ENCODE assay signal across 9 mouse cellular contexts in the genomic region with DNA sequence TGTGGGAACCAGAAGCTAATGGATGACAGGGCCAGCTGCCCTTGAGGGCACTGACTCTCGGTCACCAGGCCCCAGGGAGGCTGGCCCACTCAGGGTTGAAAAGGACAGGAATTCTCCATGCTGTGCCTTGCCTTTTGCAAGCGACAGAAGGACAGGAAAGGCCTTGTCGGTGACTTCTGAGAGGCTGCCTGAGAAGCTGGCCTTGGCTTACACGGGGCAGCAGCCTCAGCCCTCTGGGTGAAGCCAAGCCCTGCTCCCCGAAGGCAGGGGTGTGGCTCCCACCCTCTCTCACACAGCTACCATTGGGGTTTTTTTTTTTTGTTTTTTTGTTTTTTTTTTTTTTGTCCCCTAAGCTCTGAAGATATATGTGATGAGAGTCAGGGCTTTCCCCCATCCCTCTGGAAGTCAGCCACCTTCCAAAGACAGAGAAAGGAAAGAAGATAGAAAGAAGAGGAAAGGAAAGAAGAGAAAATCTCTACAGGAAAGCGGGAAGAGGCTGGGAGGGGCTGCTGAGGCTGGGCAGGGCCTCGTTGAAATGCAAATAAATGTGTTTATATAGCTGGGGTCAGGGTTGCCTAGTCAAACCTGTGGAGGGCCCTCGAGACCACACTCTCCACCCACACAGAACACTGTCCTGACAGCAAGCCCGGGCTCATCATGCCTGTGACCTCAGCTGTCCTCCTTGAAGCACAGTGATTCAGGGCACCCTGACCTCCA. TPM values are rescaled to one million over a fixed set of nuclear protein-coding genes. Genes with fewer than 3 reads are reported as not detected.
A peak's percentile ranks its signal among the peaks of the same experiment; 100 is the strongest.
DNase-seq lines count a peak whose midpoint lies in the region; ATAC-seq lines count a peak whose summit lies in the region.
"Had no signal": no experiment of that assay in that cellular context is flagged by ENCODE, and none has a peak within 500 bp of the region (broad histone marks: within the 10 kb centered on the region; RNA-seq: fewer than 3 reads in every experiment).

No protein-coding gene starts in this region.

- DNase-seq in kidney, postnatal 10 days = peak; percentile 51
- DNase-seq in kidney, adult 11 months = no peak
- DNase-seq in adrenal gland, adult (ENCODE audit: inconsistent age in 2 of 2, low spot score in 1 of 2) = peak; percentile 87 to 94
- no peak for DNase-seq in frontal cortex, adult 2 months (ENCODE audit: extremely low spot score in 1 of 2, low spot score in 1 of 2)
- DNase-seq in ovary, postnatal 14 days (ENCODE audit: low spot score) = no peak
- no peak for DNase-seq in layer of hippocampus, adult 9-11 months

- no peaks in the 10 kb centered on the region for H3K9me3 ChIP-seq in forebrain, embryonic 16.5 days (ENCODE audit: control insufficient read depth, low read length)
- H3K9me3 ChIP-seq in neural tube, embryonic 12.5 days = no peaks in the 10 kb centered on the region
- H3K9me3 ChIP-seq: liver, embryonic 15.5 days had no signal

- H3K36me3 ChIP-seq in forebrain, embryonic 16.5 days (ENCODE audit: control insufficient read depth, insufficient read depth) = no peaks in the 10 kb centered on the region
- no peaks in the 10 kb centered on the region; the same call in none of the 2 replicates for H3K36me3 ChIP-seq in neural tube, embryonic 12.5 days
- H3K36me3 ChIP-seq: liver, embryonic 15.5 days had no signal

- 23% methylated on average over 9 of the region's 9 CpGs for WGBS in forebrain, embryonic 16.5 days
- WGBS in neural tube, embryonic 12.5 days = 3% methylated on average over 9 of the region's 9 CpGs

- H3K27ac ChIP-seq in forebrain, embryonic 16.5 days (ENCODE audit: low read length) = no peak overlapping the region; the same call in 1 of the 2 replicates
- H3K27ac ChIP-seq in neural tube, embryonic 12.5 days = peak overlapping the region; percentile 54
- H3K27ac ChIP-seq: liver, embryonic 15.5 days had no signal

- H3K9ac ChIP-seq in forebrain, embryonic 16.5 days (replicated peaks; ENCODE audit: low read depth, low read length) = peak overlapping the region; percentile 44; the same call in 1 of the 2 replicates
- H3K9ac ChIP-seq in neural tube, embryonic 12.5 days = peak overlapping the region; percentile 58
- H3K9ac ChIP-seq: liver, embryonic 15.5 days had no signal

- no peaks in the 10 kb centered on the region for H3K27me3 ChIP-seq in forebrain, embryonic 16.5 days (replicated peaks; ENCODE audit: control insufficient read depth, insufficient read depth, low read length)
- H3K27me3 ChIP-seq in neural tube, embryonic 12.5 days (replicated peaks) = no peaks in the 10 kb centered on the region

- ATAC-seq in forebrain, embryonic 16.5 days = no peak
- ATAC-seq in neural tube, embryonic 12.5 days (ENCODE audit: low FRiP score, low read depth) = no peak

- peak overlapping the region; percentile 21 for H3K4me3 ChIP-seq in forebrain, embryonic 16.5 days (replicated peaks; ENCODE audit: low read length)
- peak overlapping the region; percentile 93; the same call in 1 of the 2 replicates for H3K4me3 ChIP-seq in neural tube, embryonic 12.5 days
- H3K4me3 ChIP-seq: liver, embryonic 15.5 days had no signal

- H3K4me2 ChIP-seq in forebrain, embryonic 16.5 days (ENCODE audit: low read length) = peak overlapping the region; percentile 42
- H3K4me2 ChIP-seq in neural tube, embryonic 12.5 days (replicated peaks) = peak overlapping the region; percentile 83
- H3K4me2 ChIP-seq: liver, embryonic 15.5 days had no signal

- peaks cover 59% of the 10 kb centered on the region for H3K4me1 ChIP-seq in forebrain, embryonic 16.5 days (replicated peaks; ENCODE audit: control insufficient read depth, insufficient read depth, low read length)
- peaks cover 80% of the 10 kb centered on the region for H3K4me1 ChIP-seq in neural tube, embryonic 12.5 days

RNA-seq across cellular contexts. Expression of a gene that starts 3.6 kb away (rescaled TPM):
- 107 and 110 TPM in 2 replicates for polyA plus RNA-seq in forebrain, embryonic 16.5 days (2015; fragmentation: Nextera tagmentation; extraction: Ambion mirVana)
- polyA plus RNA-seq in neural tube, embryonic 12.5 days (2016; fragmentation: Nextera tagmentation; extraction: Ambion mirVana) = 144 and 230 TPM in 2 replicates
- polyA plus RNA-seq in frontal cortex, adult 2 months (2012; rRNA removed) = 80.4 and 85.9 TPM in 2 replicates

Comparison
In these comparisons a context has a peak if more than half of its experiments do, and no peak if none do; other contexts are left out.
1. DNase-seq: peak in kidney, postnatal 10 days (single experiment) and adrenal gland, adult (2 of 2); none in kidney, adult 11 months (single experiment), frontal cortex, adult 2 months (0 of 2), ovary, postnatal 14 days (single experiment) and layer of hippocampus, adult 9-11 months (single experiment).